Mouse (Mus musculus): ENCODE data around the gene 1810009A15Rik. TPM values are rescaled to one million over a fixed set of nuclear protein-coding genes. Genes with fewer than 3 reads are reported as not detected.
"Not testable (repeated sequence)": the region's sequence is repeated elsewhere in the genome, so short reads cannot be mapped to it uniquely, and the experiment has no call there.

The 1810009A15Rik gene
- polyA plus RNA-seq, 1 experiment from 2014 or later: 69.6 TPM

DNA sequence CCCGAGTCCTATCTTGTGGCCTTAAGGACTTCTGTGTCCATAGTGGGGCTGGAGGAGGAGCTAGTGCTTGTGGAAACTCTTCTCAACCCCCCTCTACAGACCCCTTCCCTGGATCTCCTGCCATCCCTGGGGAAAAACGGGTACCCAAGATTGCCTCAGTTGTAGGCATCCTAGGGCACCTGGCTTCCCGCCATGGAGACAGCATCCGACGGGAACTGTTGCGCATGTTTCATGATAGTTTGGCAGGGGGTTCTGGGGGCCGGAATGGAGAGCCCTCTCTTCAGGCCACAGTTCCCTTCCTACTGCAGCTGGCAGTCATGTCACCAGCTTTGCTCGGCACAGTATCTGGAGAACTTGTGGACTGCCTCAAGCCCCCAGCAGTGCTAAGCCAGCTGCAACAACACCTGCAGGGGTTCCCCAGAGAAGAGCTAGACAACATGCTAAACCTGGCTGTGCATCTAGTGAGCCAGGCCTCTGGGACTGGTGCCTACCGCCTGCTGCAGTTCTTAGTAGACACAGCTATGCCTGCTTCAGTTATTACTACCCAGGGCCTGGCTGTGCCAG, 6.8 kb downstream of the 1810009A15Rik start:
- DNase-seq (ENCODE audit: low read depth, low spot score) (no peak), ATAC-seq (no peak)
- POLR2A ChIA-PET: interaction anchor here (0.5 kb wide), 1 partner anchor 124 kb away, joined by 3 read pairs; no protein-coding TSS in a partner anchor
- H3K27me3 ChIP-seq: no peaks in the 10 kb centered on the region
- CTCF ChIA-PET: no interaction called here
- in situ Hi-C loops (cut with MboI; ENCODE audit: low pct_unique_long_range_greater_than_20kb): no loop called here
- no peak for TF ChIP-seq CTCF (IDR thresholded peaks at IDR 0.05)

DNA sequence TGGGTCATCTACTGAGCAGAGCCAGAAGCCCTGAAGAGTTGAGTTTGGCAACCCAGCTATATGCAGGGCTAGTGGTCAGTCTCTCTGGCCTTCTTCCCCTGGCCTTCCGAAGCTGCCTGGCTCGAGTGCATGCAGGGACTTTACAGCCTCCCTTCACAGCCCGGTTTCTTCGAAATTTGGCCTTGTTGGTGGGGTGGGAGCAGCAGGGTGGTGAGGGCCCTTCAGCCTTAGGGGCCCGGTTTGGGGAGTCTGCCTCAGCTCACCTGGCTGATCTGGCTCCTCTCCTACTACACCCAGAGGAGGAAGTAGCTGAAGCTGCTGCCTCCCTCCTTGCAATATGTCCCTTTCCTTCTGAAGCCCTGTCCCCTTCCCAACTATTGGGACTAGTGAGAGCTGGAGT, 7.6 kb downstream of the 1810009A15Rik start:
- ATAC-seq; DNase-seq (ENCODE audit: low read depth, low spot score); H3K27me3 ChIP-seq; in situ Hi-C loops (cut with MboI; ENCODE audit: low pct_unique_long_range_greater_than_20kb); CTCF ChIA-PET: not testable (repeated sequence)
- POLR2A ChIA-PET: interaction anchor here (0.5 kb wide), 1 partner anchor 125 kb away, joined by 3 read pairs; no protein-coding TSS in a partner anchor

GRCm38 (mm10) chr19:8897211-8897864, 8.7 kb downstream of the 1810009A15Rik start:
- POLR2A ChIA-PET: interaction anchor here (0.6 to 1.0 kb wide), 2 partner anchors 12 to 71 kb away, joined by 3 read pairs; no protein-coding TSS in a partner anchor
- ATAC-seq: peak; percentile 2
- DNase-seq (ENCODE audit: low read depth, low spot score); H3K27me3 ChIP-seq; CTCF ChIA-PET; in situ Hi-C loops (cut with MboI; ENCODE audit: low pct_unique_long_range_greater_than_20kb): not testable (repeated sequence)

- no peaks in the 10 kb centered on the region for H3K27me3 ChIP-seq
- peak; percentile 68 for DNase-seq (ENCODE audit: low read depth, low spot score)
- TF ChIP-seq CTCF (IDR thresholded peaks at IDR 0.05): no peak
- POLR2A ChIA-PET: interaction anchor here (0.5 to 1.0 kb wide), 3 partner anchors 13 to 70 kb away, joined by 3 read pairs; no protein-coding TSS in a partner anchor
- in situ Hi-C loops (cut with MboI; ENCODE audit: low pct_unique_long_range_greater_than_20kb): no loop called here
- peak; percentile 92 for ATAC-seq
- CTCF ChIA-PET: no interaction called here
Observed at GRCm38 (mm10) chr19:8897865-8898495, 9.3 kb downstream of the 1810009A15Rik start, which contains the start of gene Ganab. Gene Ganab (plus strand): TSS chr19:8898071.

DNA sequence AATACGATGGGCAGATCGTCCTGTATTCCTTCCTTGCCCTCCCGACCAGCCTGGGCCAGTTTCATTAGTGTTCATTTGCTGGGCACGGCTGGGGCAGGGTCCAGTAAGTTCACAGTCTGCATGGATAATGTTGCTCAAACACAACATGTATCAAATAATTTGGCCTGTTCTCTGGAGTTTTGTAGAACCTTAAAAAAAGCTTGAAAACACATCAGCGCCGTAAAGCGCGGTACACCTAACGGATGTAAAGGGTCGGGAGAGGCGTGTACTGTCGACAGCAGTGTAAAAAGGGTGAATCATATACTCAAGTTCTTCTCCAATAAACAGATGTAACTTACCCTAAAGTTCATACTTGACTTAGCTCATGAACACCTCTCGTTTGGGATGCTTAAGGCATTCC, 9.9 kb downstream of the 1810009A15Rik start:
- no peaks in the 10 kb centered on the region for H3K27me3 ChIP-seq
- in situ Hi-C loops (cut with MboI; ENCODE audit: low pct_unique_long_range_greater_than_20kb): no loop called here
- CTCF ChIA-PET: no interaction called here
- POLR2A ChIA-PET: interaction anchor here (1.0 kb wide), 1 partner anchor 69 kb away, joined by 3 read pairs; no protein-coding TSS in a partner anchor
- DNase-seq (ENCODE audit: low read depth, low spot score) (no peak), ATAC-seq (no peak)
- TF ChIP-seq CTCF (IDR thresholded peaks at IDR 0.05): no peak

DNA sequence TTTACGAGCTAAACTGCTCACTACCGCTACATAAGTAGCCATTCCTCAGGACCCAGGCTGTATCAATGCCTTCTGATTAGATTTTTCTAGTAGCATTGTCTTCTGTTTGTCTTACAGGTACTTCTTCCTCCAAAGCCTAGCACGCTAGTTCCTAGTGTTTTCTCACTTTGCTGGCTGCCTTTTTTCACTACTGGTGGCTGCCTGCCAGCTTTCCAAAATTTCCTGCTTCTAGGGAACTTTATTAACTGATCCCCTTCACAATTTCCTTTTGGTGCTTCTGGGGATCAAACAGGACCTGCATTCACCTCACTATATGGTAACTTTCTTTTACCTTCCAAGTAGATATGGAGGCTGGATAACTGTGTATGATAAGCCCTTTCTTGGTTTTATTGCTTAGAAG, 10.4 kb downstream of the 1810009A15Rik start:
- ChIA-PET POLR2A (no interaction called here), CTCF (no interaction called here)
- in situ Hi-C loops (cut with MboI; ENCODE audit: low pct_unique_long_range_greater_than_20kb): no loop called here
- no peaks in the 10 kb centered on the region for H3K27me3 ChIP-seq
- TF ChIP-seq CTCF (IDR thresholded peaks at IDR 0.05): no peak
- ATAC-seq (no peak), DNase-seq (ENCODE audit: low read depth, low spot score) (no peak)

- no peak for DNase-seq (ENCODE audit: low read depth, low spot score)
- H3K27me3 ChIP-seq: no peaks in the 10 kb centered on the region
- TF ChIP-seq CTCF (IDR thresholded peaks at IDR 0.05): no peak
- POLR2A ChIA-PET: interaction anchor here (1.2 kb wide), 1 partner anchor 17 kb away, joined by 3 read pairs; the partner anchor contains the start of gene B3gat3
- in situ Hi-C loops (cut with MboI; ENCODE audit: low pct_unique_long_range_greater_than_20kb): no loop called here
- CTCF ChIA-PET: interaction anchor here (1.7 kb wide), 1 partner anchor 16 kb away, joined by 5 read pairs; the partner anchor contains the start of gene B3gat3
- ATAC-seq: no peak
Observed at GRCm38 (mm10) chr19:8903412-8903811, 14.8 kb downstream of the 1810009A15Rik start.

GRCm38 (mm10) chr19:8908531-8908930, 19.9 kb downstream of the 1810009A15Rik start:
- in situ Hi-C loops (cut with MboI; ENCODE audit: low pct_unique_long_range_greater_than_20kb): no loop called here
- ATAC-seq (no peak), DNase-seq (ENCODE audit: low read depth, low spot score) (no peak)
- ChIA-PET POLR2A (no interaction called here), CTCF (no interaction called here)
- H3K27me3 ChIP-seq: no peaks in the 10 kb centered on the region
- no peak for TF ChIP-seq CTCF (IDR thresholded peaks at IDR 0.05)

- DNase-seq (ENCODE audit: low read depth, low spot score): no peak
- in situ Hi-C loops (cut with MboI; ENCODE audit: low pct_unique_long_range_greater_than_20kb): no loop called here
- no peak for ATAC-seq
- no peak for TF ChIP-seq CTCF (IDR thresholded peaks at IDR 0.05)
- ChIA-PET CTCF (interaction anchor here (0.9 to 1.3 kb wide), 3 partner anchors 11 to 73 kb away, joined by 3 to 4 read pairs (median 3); partner anchors contain the start of gene Gng3), POLR2A (interaction anchor here (0.6 kb wide), 1 partner anchor 10 kb away, joined by 6 read pairs; no protein-coding TSS in a partner anchor)
- no peaks in the 10 kb centered on the region for H3K27me3 ChIP-seq
Observed at GRCm38 (mm10) chr19:8911810-8912209, 23.2 kb downstream of the 1810009A15Rik start.

- H3K27me3 ChIP-seq: no peaks in the 10 kb centered on the region
- TF ChIP-seq CTCF (IDR thresholded peaks at IDR 0.05): no peak
- ChIA-PET POLR2A (no interaction called here), CTCF (interaction anchor here (1.6 kb wide), 1 partner anchor 10 kb away, joined by 4 read pairs; no protein-coding TSS in a partner anchor)
- no peak for DNase-seq (ENCODE audit: low read depth, low spot score)
- ATAC-seq: no peak
- in situ Hi-C loops (cut with MboI; ENCODE audit: low pct_unique_long_range_greater_than_20kb): no loop called here
Observed at GRCm38 (mm10) chr19:8914212-8914611, 25.6 kb downstream of the 1810009A15Rik start.
